Mouse (Mus musculus) embryonic facial prominence, embryonic 12.5 days (tissue): Measurements from ENCODE around the gene Mib2. TPM values are rescaled to one million over a fixed set of nuclear protein-coding genes. Genes with fewer than 3 reads are reported as not detected.
A peak's percentile ranks its signal among the peaks of the same experiment; 100 is the strongest.
"Not testable (repeated sequence)": the region's sequence is repeated elsewhere in the genome, so short reads cannot be mapped to it uniquely, and the experiment has no call there.

Experiments used
- ATAC-seq: fragments of 200-750 bp; cut with Nextera tagmentation; 2 replicates; pipeline ENCODE4 v1.8.0; 2017; ENCODE audit not compliant: insufficient number of reproducible peaks, insufficient read depth, low FRiP score, low TSS enrichment
- H3K27ac ChIP-seq: fragments of 300-500 bp; sonication (generic); 2 replicates; pipeline ENCODE4 v1.5.1; 2016; ENCODE audit warnings: mild to moderate bottlenecking
- H3K27me3 ChIP-seq: fragments of 300-500 bp; sonication (generic); 2 replicates; pipeline ENCODE4 v1.6.1; 2016; ENCODE audit warnings: mild to moderate bottlenecking, moderate library complexity
- H3K36me3 ChIP-seq: fragments of 300-500 bp; sonication (generic); 2 replicates; pipeline ENCODE4 v1.6.1; 2016; ENCODE audit warnings: mild to moderate bottlenecking
- H3K4me1 ChIP-seq: fragments of 300-500 bp; sonication (generic); 2 replicates; pipeline ENCODE4 v1.6.1; 2016
- H3K4me2 ChIP-seq: fragments of 300-500 bp; sonication (generic); replicated peaks from 2 replicates; pipeline ENCODE4 v1.6.1; 2016; ENCODE audit warnings: mild to moderate bottlenecking, moderate library complexity
- H3K4me3 ChIP-seq: fragments of 300-500 bp; sonication (generic); 2 replicates; pipeline ENCODE4 v1.5.1; 2016; ENCODE audit warnings: mild to moderate bottlenecking
- H3K9ac ChIP-seq: fragments of 300-500 bp; sonication (generic); 2 replicates; pipeline ENCODE4 v1.6.1; 2016; ENCODE audit warnings: mild to moderate bottlenecking, moderate library complexity
- H3K9me3 ChIP-seq: fragments of 300-500 bp; sonication (generic); 2 replicates; pipeline ENCODE4 v1.6.1; 2016; ENCODE audit warnings: mild to moderate bottlenecking, moderate library complexity
- WGBS: fragments of 180-500 bp; shearing (Covaris S2); methylation state at CpG from one replicate; pipeline ENCODE4 v1.1.7; 2016; 5-methylcytosine and 5-hydroxymethylcytosine counted together
- polyA plus RNA-seq: library from polyadenylated mRNA; unstranded; fragments of >200 nt; fragmentation: Nextera tagmentation; extraction: Ambion mirVana; gene quantifications from 2 replicates; pipeline ENCODE4 v1.2.1, GENCODE M21; 2016

The Mib2 gene
- polyA plus RNA-seq, 1 experiment from 2014 or later: 38.2 TPM

GRCm38 (mm10) chr4:155694482-155695401 lies 25.7 kb upstream of the Mib2 start:
- H3K27me3 ChIP-seq: peaks cover 15% of the 10 kb centered on the region
- peak overlapping the region; percentile 73 for H3K27ac ChIP-seq
- H3K9me3 ChIP-seq: no peaks in the 10 kb centered on the region
- peak overlapping the region; percentile 77 for H3K9ac ChIP-seq
- H3K36me3 ChIP-seq: no peaks in the 10 kb centered on the region
- peaks cover 18% of the 10 kb centered on the region for H3K4me1 ChIP-seq
- WGBS: under 1% methylated on average over 92 of the region's 92 CpGs
- 0 out of 2 replicates have a peak, but pooled peaks have one; percentile 61 for ATAC-seq
- peak overlapping the region; percentile 97 for H3K4me2 ChIP-seq
- peak overlapping the region; percentile 81 for H3K4me3 ChIP-seq

GRCm38 (mm10) chr4:155694111-155694481 lies 25.1 kb upstream of the Mib2 start, which contains the start of gene Fndc10:
Gene Fndc10 (plus strand): TSS chr4:155694342.
- WGBS: under 1% methylated on average over 44 of the region's 47 CpGs
- H3K4me3 ChIP-seq: peak within 1 kb of the TSS; percentile 81
- peak within 1 kb of the TSS; percentile 73 for H3K27ac ChIP-seq
- no peaks in the 10 kb centered on the region for H3K9me3 ChIP-seq
- H3K27me3 ChIP-seq: peaks cover 15% of the 10 kb centered on the region
- H3K9ac ChIP-seq: peak within 1 kb of the TSS; percentile 77
- peak; percentile 70; the same call in 1 of the 2 replicates for ATAC-seq
- H3K4me1 ChIP-seq: peaks cover 18% of the 10 kb centered on the region
- peak within 1 kb of the TSS; percentile 97 for H3K4me2 ChIP-seq
- no peaks in the 10 kb centered on the region for H3K36me3 ChIP-seq

GRCm38 (mm10) chr4:155692421-155692820 lies 23.4 kb upstream of the Mib2 start:
- H3K36me3 ChIP-seq: no peaks in the 10 kb centered on the region
- no peaks in the 10 kb centered on the region for H3K9me3 ChIP-seq
- peaks cover 15% of the 10 kb centered on the region for H3K27me3 ChIP-seq
- H3K4me1 ChIP-seq: peaks cover 18% of the 10 kb centered on the region
- no peak overlapping the region for H3K27ac ChIP-seq
- no peak overlapping the region for H3K9ac ChIP-seq
- no peak overlapping the region for H3K4me3 ChIP-seq
- H3K4me2 ChIP-seq: no peak overlapping the region
- 95% methylated on average over 3 of the region's 3 CpGs for WGBS
- ATAC-seq: no peak

- Histone ChIP-seq H3K4me1 (peaks cover 11% of the 10 kb centered on the region), H3K4me3 (no peak overlapping the region), H3K27ac (no peak overlapping the region), H3K4me2 (no peak overlapping the region), H3K27me3 (peaks cover 12% of the 10 kb centered on the region), H3K36me3 (no peaks in the 10 kb centered on the region), H3K9me3 (no peaks in the 10 kb centered on the region), H3K9ac (no peak overlapping the region)
- WGBS: 81% methylated on average over 12 of the region's 12 CpGs
- ATAC-seq: no peak
Observed at GRCm38 (mm10) chr4:155690571-155691375, 21.8 kb upstream of the Mib2 start.

GRCm38 (mm10) chr4:155687764-155688163 lies 18.8 kb upstream of the Mib2 start:
- not testable (repeated sequence) for H3K27ac ChIP-seq, H3K9me3 ChIP-seq, H3K4me2 ChIP-seq, H3K9ac ChIP-seq, H3K4me3 ChIP-seq, ATAC-seq, H3K36me3 ChIP-seq, H3K27me3 ChIP-seq, H3K4me1 ChIP-seq
- WGBS: 88% methylated on average over 4 of the region's 4 CpGs

- not testable (repeated sequence) for H3K4me2 ChIP-seq, H3K9me3 ChIP-seq, ATAC-seq, H3K9ac ChIP-seq, H3K4me3 ChIP-seq, H3K36me3 ChIP-seq, H3K4me1 ChIP-seq, H3K27me3 ChIP-seq, H3K27ac ChIP-seq
- 88% methylated on average over 16 of the region's 19 CpGs for WGBS
Observed at GRCm38 (mm10) chr4:155683670-155684277, 14.8 kb upstream of the Mib2 start.

- no peaks in the 10 kb centered on the region for H3K27me3 ChIP-seq
- no peak overlapping the region for H3K9ac ChIP-seq
- H3K4me1 ChIP-seq: no peaks in the 10 kb centered on the region
- no peaks in the 10 kb centered on the region for H3K9me3 ChIP-seq
- H3K4me2 ChIP-seq: no peak overlapping the region
- H3K36me3 ChIP-seq: no peaks in the 10 kb centered on the region
- ATAC-seq: no peak
- 82% methylated on average over 2 of the region's 2 CpGs for WGBS
- no peak overlapping the region for H3K4me3 ChIP-seq
- H3K27ac ChIP-seq: no peak overlapping the region
Observed at GRCm38 (mm10) chr4:155675991-155676390, 7.0 kb upstream of the Mib2 start.

GRCm38 (mm10) chr4:155672082-155672481 lies 3.1 kb upstream of the Mib2 start:
- Histone ChIP-seq H3K4me2 (no peak overlapping the region), H3K9me3 (no peaks in the 10 kb centered on the region), H3K9ac (no peak overlapping the region), H3K36me3 (no peaks in the 10 kb centered on the region), H3K27ac (no peak overlapping the region), H3K27me3 (no peaks in the 10 kb centered on the region), H3K4me1 (peaks cover 9% of the 10 kb centered on the region), H3K4me3 (no peak overlapping the region)
- 48% methylated on average over 2 of the region's 2 CpGs for WGBS
- no peak for ATAC-seq

GRCm38 (mm10) chr4:155670236-155670635 lies 1.2 kb upstream of the Mib2 start:
- H3K4me1 ChIP-seq: not testable (repeated sequence)

GRCm38 (mm10) chr4:155669598-155670075 lies 639 bp upstream of the Mib2 start:
- 0 out of 2 replicates have a peak, but pooled peaks cover 3% of the 10 kb centered on the region for H3K36me3 ChIP-seq
- peaks cover 9% of the 10 kb centered on the region for H3K4me1 ChIP-seq
- peak overlapping the region; percentile 15; the same call in 1 of the 2 replicates for H3K9ac ChIP-seq
- ATAC-seq: peak; percentile 18
- 2% methylated on average over 8 of the region's 8 CpGs for WGBS
- H3K27ac ChIP-seq: no peak overlapping the region
- peak overlapping the region; percentile 82 for H3K4me3 ChIP-seq
- peak overlapping the region; percentile 88 for H3K4me2 ChIP-seq
- no peaks in the 10 kb centered on the region for H3K9me3 ChIP-seq
- no peaks in the 10 kb centered on the region for H3K27me3 ChIP-seq

More at GRCm38 (mm10) chr4:155670236-155670635, 1.2 kb upstream of the Mib2 start:
- H3K9me3 ChIP-seq, H3K27me3 ChIP-seq, H3K9ac ChIP-seq, H3K36me3 ChIP-seq, H3K4me2 ChIP-seq, H3K4me3 ChIP-seq, ATAC-seq, H3K27ac ChIP-seq: not testable (repeated sequence)
- WGBS: 60% methylated on average over 4 of the region's 4 CpGs

GRCm38 (mm10) chr4:155666903-155667302 lies 2.1 kb downstream of the Mib2 start:
- Histone ChIP-seq H3K4me1 (peaks cover 9% of the 10 kb centered on the region), H3K9me3 (no peaks in the 10 kb centered on the region), H3K9ac (no peak overlapping the region), H3K36me3 (peaks cover 3% of the 10 kb centered on the region; the same call in 1 of the 2 replicates), H3K4me3 (no peak overlapping the region), H3K27me3 (no peaks in the 10 kb centered on the region), H3K27ac (no peak overlapping the region), H3K4me2 (no peak overlapping the region)
- ATAC-seq: no peak
